In the genomic region with DNA sequence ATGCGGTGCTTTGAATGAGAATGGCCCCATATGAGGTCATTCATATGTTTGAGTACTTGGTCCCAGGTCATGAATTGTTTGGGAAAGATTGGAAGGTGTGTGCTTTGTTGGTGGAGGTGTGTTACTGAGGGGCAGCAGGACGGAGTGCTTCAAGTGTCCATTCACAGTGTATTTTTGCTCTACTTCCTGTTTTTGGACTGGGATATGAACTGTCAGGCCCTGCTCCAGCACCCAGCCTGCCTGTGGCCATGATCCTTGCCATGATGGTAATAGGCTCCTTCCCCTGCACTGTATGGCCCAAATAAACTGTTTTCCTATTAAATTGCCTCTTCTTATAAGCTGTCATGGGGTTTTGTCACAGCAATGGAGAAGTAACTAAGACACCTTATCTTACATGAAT, we compare ENCODE assay signal across 22 mouse cellular contexts. TPM values are rescaled to one million over a fixed set of nuclear protein-coding genes. Genes with fewer than 3 reads are reported as not detected.
DNase-seq lines count a peak whose midpoint lies in the region; ATAC-seq and TF ChIP-seq lines count a peak whose summit lies in the region.
"Had no signal": no experiment of that assay in that cellular context is flagged by ENCODE, and none has a peak within 500 bp of the region (broad histone marks: within the 10 kb centered on the region; RNA-seq: fewer than 3 reads in every experiment).

No protein-coding gene starts in this region.

- no peaks in the 10 kb centered on the region for H3K79me2 ChIP-seq in MEL (ENCODE audit: control insufficient read depth, insufficient read depth, low read length, poor library complexity)

- peaks cover 0 to 1% of the 10 kb centered on the region in 2 experiments; a peak in 2 of 4 replicates for H3K36me3 ChIP-seq in MEL (ENCODE audit: control insufficient read depth in 1 of 2, insufficient read depth in 2 of 2, low read length in 2 of 2)
- H3K36me3 ChIP-seq: embryonic facial prominence, embryonic 10.5 days; embryonic facial prominence, embryonic 12.5 days; forebrain, embryonic 15.5 days; G1E had no signal

- no peak for TF ChIP-seq POLR2A in MEL (IDR thresholded peaks at IDR 0.05; ENCODE audit: control insufficient read depth in 1 of 2, insufficient read depth in 1 of 2, low read depth in 1 of 2, low read length in 2 of 2, poor library complexity in 1 of 2)

- no peak overlapping the region for H3K9ac ChIP-seq in MEL (ENCODE audit: control insufficient read depth, low read depth, low read length, poor library complexity, severe bottlenecking)
- H3K9ac ChIP-seq: embryonic facial prominence, embryonic 12.5 days; forebrain, embryonic 13.5 days; forebrain, embryonic 15.5 days; forebrain, postnatal 0 days had no signal

- no peak for TF ChIP-seq EP300 in MEL (IDR thresholded peaks at IDR 0.05; ENCODE audit: low read depth in 1 of 2, low read length in 2 of 2)

- no peak for TF ChIP-seq RAD21 in MEL (IDR thresholded peaks at IDR 0.05; ENCODE audit: low read depth, low read length)

- H3K4me1 ChIP-seq in MEL (ENCODE audit: control insufficient read depth in 1 of 2, insufficient read depth in 2 of 2, low read length in 2 of 2) = peaks cover 0 to 4% of the 10 kb centered on the region in 2 experiments; a peak in 2 of 4 replicates
- H3K4me1 ChIP-seq: embryonic facial prominence, embryonic 10.5 days; embryonic facial prominence, embryonic 12.5 days; forebrain, embryonic 13.5 days; forebrain, embryonic 15.5 days had no signal

- peak; percentile 52; the same call in 1 of the 2 replicates for ATAC-seq in granulocyte monocyte progenitor cell, adult 5-6 weeks (replicated peaks; ENCODE audit: poor library complexity, severe bottlenecking)
- ATAC-seq in megakaryocyte progenitor cell, adult 5-6 weeks (replicated peaks; ENCODE audit: poor library complexity) = peak; percentile 57; the same call in 1 of the 2 replicates
- ATAC-seq: CD4-positive, CD25-positive, alpha-beta regulatory T cell, adult 4 months; forebrain, embryonic 13.5 days; forebrain, embryonic 15.5 days; forebrain, postnatal 0 days had no signal

- DNase-seq in MEL (ENCODE audit: low read depth, low spot score) = peak; percentile 11
- DNase-seq in thymus, postnatal 0 days (ENCODE audit: low spot score) = no peak
- DNase-seq in left cerebral cortex, adult 9 months (ENCODE audit: low spot score in 2 of 2) = no peak
- DNase-seq: adrenal gland, adult 2 months; adrenal gland, postnatal 10 days; adrenal gland, postnatal 25 days; B cell, adult 2 months; cerebellum, adult 11 months; cerebellum, adult 18-20 months; cerebellum, adult 8-10 months; cerebellum, adult 9-11 months; cerebellum, postnatal 14 days; forebrain, postnatal 0 days had no signal

- no peak overlapping the region for H3K4me3 ChIP-seq in MEL (ENCODE audit: control insufficient read depth in 1 of 2, insufficient read depth in 1 of 2, low read depth in 2 of 2, low read length in 2 of 2)
- H3K4me3 ChIP-seq: embryonic facial prominence, embryonic 10.5 days; embryonic facial prominence, embryonic 12.5 days; forebrain, embryonic 13.5 days; forebrain, embryonic 15.5 days had no signal

- H3K27me3 ChIP-seq in MEL (ENCODE audit: control insufficient read depth in 1 of 2, insufficient read depth in 2 of 2, low read length in 2 of 2) = no peaks in the 10 kb centered on the region
- H3K27me3 ChIP-seq: CH12.LX; embryonic facial prominence, embryonic 12.5 days; forebrain, embryonic 13.5 days; forebrain, embryonic 15.5 days had no signal

- no peaks in the 10 kb centered on the region for H3K9me3 ChIP-seq in MEL (replicated peaks; ENCODE audit: insufficient read depth, low read length)
- H3K9me3 ChIP-seq: embryonic facial prominence, embryonic 10.5 days; embryonic facial prominence, embryonic 12.5 days; forebrain, embryonic 13.5 days; forebrain, embryonic 15.5 days; G1E had no signal

- no peak overlapping the region for H3K27ac ChIP-seq in MEL (ENCODE audit: control insufficient read depth, low read depth, low read length)
- H3K27ac ChIP-seq: embryonic facial prominence, embryonic 10.5 days; embryonic facial prominence, embryonic 12.5 days; forebrain, embryonic 13.5 days; forebrain, embryonic 15.5 days had no signal

- no peak for TF ChIP-seq CTCF in MEL (IDR thresholded peaks at IDR 0.05 in 2 of 3, conservative IDR thresholded peaks at IDR 0.05 in 1 of 3; ENCODE audit: control insufficient read depth in 1 of 3, insufficient read depth in 1 of 3, low read depth in 2 of 3, low read length in 3 of 3, poor library complexity in 1 of 3, severe bottlenecking in 1 of 3)

TF ChIP-seq in MEL, 35 proteins besides CTCF, POLR2A, EP300 and RAD21:
- no peak for TF ChIP-seq ETS1 (IDR thresholded peaks at IDR 0.05; ENCODE audit: low read depth, low read length)
- TF ChIP-seq SIN3A (IDR thresholded peaks at IDR 0.05; ENCODE audit: low read length) = no peak
- TF ChIP-seq POLR2AphosphoS2 (IDR thresholded peaks at IDR 0.05; ENCODE audit: low read length) = no peak
- TF ChIP-seq MAZ (IDR thresholded peaks at IDR 0.05; ENCODE audit: low read depth, low read length) = no peak
- TF ChIP-seq UBTF (IDR thresholded peaks at IDR 0.05; ENCODE audit: borderline replicate concordance, insufficient read depth, low read depth, low read length) = no peak
- no peak for TF ChIP-seq HCFC1 (IDR thresholded peaks at IDR 0.05; ENCODE audit: low read depth, low read length)
- TF ChIP-seq MAX (IDR thresholded peaks at IDR 0.05; ENCODE audit: low read length) = no peak
- no peak for TF ChIP-seq GATA1 (IDR thresholded peaks at IDR 0.05; ENCODE audit: low read depth, low read length)
- no peak for TF ChIP-seq BHLHE40 (IDR thresholded peaks at IDR 0.05; ENCODE audit: borderline replicate concordance, low read depth, low read length)
- TF ChIP-seq CHD2 (IDR thresholded peaks at IDR 0.05; ENCODE audit: low read length) = no peak
- TF ChIP-seq MAFK (IDR thresholded peaks at IDR 0.05; ENCODE audit: borderline replicate concordance, low read depth, low read length) = no peak
- no peak for TF ChIP-seq E2F4 (IDR thresholded peaks at IDR 0.05; ENCODE audit: borderline replicate concordance, low read depth, low read length)
- TF ChIP-seq ELF1 (IDR thresholded peaks at IDR 0.05; ENCODE audit: low read depth, low read length) = no peak
- no peak for TF ChIP-seq TAL1 (IDR thresholded peaks at IDR 0.05; ENCODE audit: low read length)
- no peak for TF ChIP-seq POLR2AphosphoS5 (IDR thresholded peaks at IDR 0.05; ENCODE audit: borderline replicate concordance, low read depth, low read length)

RNA-seq across cellular contexts. Expression of a gene that starts 36.1 kb away (rescaled TPM):
- total RNA-seq in MEL (2012; rRNA removed) = 1.5 and 2.1 TPM in 2 replicates
- 1 to 10 TPM in 1 of 2 experiments, not detected in 1; 1.3 TPM for polyA plus RNA-seq in MEL (2012; ENCODE audit: insufficient read depth in 1 of 2, insufficient read length in 2 of 2, low read depth in 1 of 2, low replicate concordance in 2 of 2, missing spikeins in 1 of 2)
- 3.8 and 4.1 TPM in 2 replicates for total RNA-seq in granulocyte monocyte progenitor cell, adult 5-6 weeks (2014; fragmentation: Nextera tagmentation)
- total RNA-seq in granulocyte monocyte progenitor cell, adult 5-6 weeks (2017) = 21.3 and 30.2 TPM in 2 replicates
- total RNA-seq in megakaryocyte progenitor cell, adult 5-6 weeks (2015) = 5.3 TPM in 2 replicates
- total RNA-seq in megakaryocyte progenitor cell, adult 5-6 weeks (2017) = 8.0 and 18.4 TPM in 2 replicates
- 8.3 and 8.5 TPM in 2 replicates for polyA plus RNA-seq in thymus, postnatal 0 days (2015; fragmentation: Nextera tagmentation; extraction: Ambion mirVana)
